ENCODE assay signal across 30 mouse cellular contexts in the genomic region with DNA sequence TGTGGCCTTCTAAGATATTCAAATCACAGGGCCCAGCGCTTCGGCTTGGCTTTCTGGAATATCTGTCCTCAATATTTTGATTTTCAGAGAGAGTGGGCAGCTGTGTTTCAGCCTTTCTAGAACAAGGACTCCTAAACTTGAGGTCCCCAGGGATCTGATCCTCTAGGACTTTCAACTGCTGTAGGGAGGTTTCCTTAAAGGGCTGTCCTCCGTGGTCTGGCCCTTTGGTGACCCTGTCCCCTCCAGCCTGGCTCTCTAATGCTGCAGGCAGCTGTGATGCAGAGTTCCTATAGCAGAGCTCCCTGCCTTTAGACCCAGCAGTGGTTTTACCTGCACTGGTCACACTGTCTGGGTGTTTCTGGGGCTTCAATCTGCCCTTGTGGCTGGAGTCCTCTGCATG.
"Had no signal": no experiment of that assay in that cellular context is flagged by ENCODE, and none has a peak within 500 bp of the region (broad histone marks: within the 10 kb centered on the region; RNA-seq: fewer than 3 reads in every experiment).

No protein-coding gene starts in this region.

- H3K4me2 ChIP-seq: limb, embryonic 12.5 days; limb, embryonic 13.5 days; limb, embryonic 15.5 days; liver, embryonic 12.5 days; liver, embryonic 13.5 days; liver, embryonic 15.5 days; lung, embryonic 14.5 days; lung, embryonic 15.5 days; midbrain, embryonic 11.5 days; midbrain, embryonic 12.5 days; midbrain, embryonic 13.5 days; midbrain, embryonic 15.5 days; neural tube, embryonic 12.5 days had no signal

- ATAC-seq: liver, embryonic 12.5 days; liver, postnatal 0 days; lung, postnatal 0 days; midbrain, embryonic 13.5 days; midbrain, embryonic 15.5 days; midbrain, embryonic 16.5 days had no signal

- H3K36me3 ChIP-seq: lung, embryonic 15.5 days; midbrain, embryonic 15.5 days had no signal

- H3K9ac ChIP-seq: limb, embryonic 12.5 days; limb, embryonic 15.5 days; liver, embryonic 12.5 days; liver, embryonic 13.5 days; liver, embryonic 14.5 days; liver, embryonic 15.5 days; liver, postnatal 0 days; lung, embryonic 14.5 days; lung, embryonic 15.5 days; midbrain, embryonic 12.5 days; midbrain, embryonic 13.5 days; midbrain, embryonic 15.5 days; neural tube, embryonic 12.5 days had no signal

- H3K27ac ChIP-seq: limb, embryonic 10.5 days; limb, embryonic 12.5 days; limb, embryonic 13.5 days; limb, embryonic 15.5 days; liver, embryonic 12.5 days; liver, embryonic 13.5 days; liver, embryonic 14.5 days; liver, embryonic 15.5 days; lung, embryonic 15.5 days; macrophage; midbrain, embryonic 10.5 days; midbrain, embryonic 12.5 days; midbrain, embryonic 13.5 days; midbrain, embryonic 15.5 days; neural tube, embryonic 12.5 days had no signal

- DNase-seq: left cerebral cortex, postnatal 4 days; liver; liver, embryonic 13.5 days; liver, postnatal 0 days; lung, adult 18-20 months; lung, adult 2 months; lung, embryonic 14.5 days; lung, postnatal 10 days; lung, postnatal 14 days; lung, postnatal 36 days; lung, postnatal 4 days; midbrain, embryonic 14.5 days had no signal

- H3K4me3 ChIP-seq: limb, embryonic 10.5 days; limb, embryonic 12.5 days; limb, embryonic 13.5 days; limb, embryonic 15.5 days; liver, embryonic 12.5 days; liver, embryonic 13.5 days; liver, embryonic 15.5 days; lung, embryonic 15.5 days; midbrain, embryonic 10.5 days; midbrain, embryonic 12.5 days; midbrain, embryonic 13.5 days; midbrain, embryonic 15.5 days; neural tube, embryonic 12.5 days had no signal

- H3K27me3 ChIP-seq: limb, embryonic 12.5 days; limb, embryonic 13.5 days; limb, embryonic 15.5 days; liver, embryonic 12.5 days; liver, embryonic 13.5 days; liver, embryonic 15.5 days; lung, embryonic 15.5 days; megakaryocyte, embryonic 14.5 days; midbrain, embryonic 12.5 days; midbrain, embryonic 13.5 days; midbrain, embryonic 15.5 days; neural tube, embryonic 12.5 days had no signal

- H3K9me3 ChIP-seq: limb, embryonic 10.5 days; limb, embryonic 12.5 days; limb, embryonic 13.5 days; limb, embryonic 15.5 days; liver, embryonic 12.5 days; liver, embryonic 13.5 days; liver, embryonic 15.5 days; lung, embryonic 15.5 days; megakaryocyte, embryonic 14.5 days; midbrain, embryonic 10.5 days; midbrain, embryonic 12.5 days; midbrain, embryonic 13.5 days; midbrain, embryonic 15.5 days; neural tube, embryonic 12.5 days had no signal
